Mouse (Mus musculus) ES-E14 (cell line): ENCODE results near the gene Map3k11.

Source experiments
- MAFK ChIP-seq: IDR thresholded peaks from 2 replicates; pipeline ENCODE4 v1.6.1; 2014; ENCODE audit warnings: mild to moderate bottlenecking, low read depth, low read length, inconsistent platforms; ENCODE audit not compliant: insufficient read depth
- ZC3H11A ChIP-seq: IDR thresholded peaks from 2 replicates; pipeline ENCODE4 v1.6.1; 2012; ENCODE audit warnings: low read depth, mild to moderate bottlenecking, inconsistent platforms, low read length, borderline replicate concordance

DNA sequence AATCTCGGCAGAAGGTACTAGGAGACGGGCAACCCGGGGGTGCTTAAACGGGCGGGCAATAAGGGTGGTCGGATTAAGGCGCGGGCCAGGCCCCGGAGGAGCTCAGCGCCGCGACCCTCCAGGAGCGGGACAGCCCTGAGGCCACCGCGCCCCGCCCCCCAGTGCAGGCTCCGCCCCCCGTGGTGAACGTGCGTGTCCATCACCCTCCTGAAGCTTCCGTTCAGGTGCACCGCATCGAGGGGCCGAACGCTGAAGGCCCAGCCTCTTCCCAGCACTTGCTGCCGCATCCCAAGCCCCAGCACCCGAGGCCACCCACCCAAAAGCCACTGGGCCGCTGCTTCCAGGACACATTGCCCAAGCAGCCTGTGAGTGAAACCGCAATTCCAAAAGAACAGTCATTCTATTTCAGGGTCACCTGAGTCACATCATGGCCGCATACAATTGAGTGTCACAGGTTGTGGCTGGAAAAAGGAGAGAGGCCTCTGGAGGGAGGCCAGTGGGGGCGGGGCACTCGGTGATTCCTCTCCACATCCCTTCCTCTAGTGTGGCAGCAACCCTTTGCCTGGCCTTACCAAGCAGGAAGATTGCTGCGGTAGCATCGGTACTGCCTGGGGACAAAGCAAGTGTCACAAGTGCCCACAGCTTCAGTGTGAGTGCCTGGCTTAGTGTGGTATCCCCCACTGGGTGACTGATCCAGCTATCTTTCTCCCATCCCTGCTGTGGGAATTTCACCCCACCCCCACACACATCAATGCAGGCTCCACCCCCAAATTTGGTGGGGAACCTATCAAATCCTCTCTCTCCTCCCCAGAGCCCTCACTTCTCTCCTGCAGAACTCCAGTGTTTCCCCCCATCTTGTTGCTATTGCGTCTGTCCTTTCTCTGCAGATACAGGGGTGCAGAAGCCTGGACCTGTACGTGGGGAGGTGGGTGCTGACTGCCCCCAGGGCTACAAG, 57.5 kb downstream of the Map3k11 start:
- TF ChIP-seq ZC3H11A (no peak), MAFK (no peak)
